Mouse (Mus musculus): ENCODE measurements at regions not wholly inside any gene's neighbourhood (a gene's known extent, or its start where the extent isn't known, plus 50 kb on each side); places are given as distances from the start of the nearest gene placed in this dataset.

DNA sequence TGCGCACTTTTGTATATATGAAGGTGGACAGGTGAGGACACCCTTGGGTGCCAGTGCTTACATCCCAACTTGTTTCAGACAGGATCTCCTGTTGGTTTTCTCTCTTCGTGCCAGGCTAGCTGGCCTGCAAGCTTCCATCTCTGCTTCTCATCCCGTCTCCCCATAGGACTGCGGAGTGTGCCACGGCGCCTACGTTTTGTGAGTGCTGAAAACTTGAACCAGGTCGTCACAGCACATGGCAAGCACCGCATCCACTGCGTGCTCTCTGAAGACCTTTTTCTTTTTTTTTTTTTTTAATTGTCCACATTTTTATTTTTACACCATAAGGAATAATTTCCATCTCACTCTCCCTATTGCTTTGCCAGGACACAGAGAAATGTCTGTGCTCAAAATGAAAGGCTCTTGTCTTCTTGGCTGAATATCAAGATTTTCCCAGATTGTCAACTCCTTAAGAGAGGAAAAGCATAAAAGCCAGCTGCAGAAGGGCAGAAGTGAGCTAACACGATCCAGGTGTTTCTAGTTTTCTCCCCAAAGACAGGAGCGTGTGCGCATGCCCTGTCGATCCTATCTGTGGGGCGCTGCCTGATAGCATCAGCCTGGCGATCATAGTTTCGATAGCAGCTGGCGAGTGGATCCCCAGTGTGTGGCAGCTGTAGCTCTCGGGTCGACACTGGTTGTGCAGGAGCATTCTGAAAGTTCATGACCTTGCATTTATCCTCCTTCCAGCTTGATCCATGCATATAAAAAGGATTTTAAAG lies 326.4 kb upstream of the Ddhd1 start:
- no peak for DNase-seq (ENCODE audit: extremely low spot score)

DNA sequence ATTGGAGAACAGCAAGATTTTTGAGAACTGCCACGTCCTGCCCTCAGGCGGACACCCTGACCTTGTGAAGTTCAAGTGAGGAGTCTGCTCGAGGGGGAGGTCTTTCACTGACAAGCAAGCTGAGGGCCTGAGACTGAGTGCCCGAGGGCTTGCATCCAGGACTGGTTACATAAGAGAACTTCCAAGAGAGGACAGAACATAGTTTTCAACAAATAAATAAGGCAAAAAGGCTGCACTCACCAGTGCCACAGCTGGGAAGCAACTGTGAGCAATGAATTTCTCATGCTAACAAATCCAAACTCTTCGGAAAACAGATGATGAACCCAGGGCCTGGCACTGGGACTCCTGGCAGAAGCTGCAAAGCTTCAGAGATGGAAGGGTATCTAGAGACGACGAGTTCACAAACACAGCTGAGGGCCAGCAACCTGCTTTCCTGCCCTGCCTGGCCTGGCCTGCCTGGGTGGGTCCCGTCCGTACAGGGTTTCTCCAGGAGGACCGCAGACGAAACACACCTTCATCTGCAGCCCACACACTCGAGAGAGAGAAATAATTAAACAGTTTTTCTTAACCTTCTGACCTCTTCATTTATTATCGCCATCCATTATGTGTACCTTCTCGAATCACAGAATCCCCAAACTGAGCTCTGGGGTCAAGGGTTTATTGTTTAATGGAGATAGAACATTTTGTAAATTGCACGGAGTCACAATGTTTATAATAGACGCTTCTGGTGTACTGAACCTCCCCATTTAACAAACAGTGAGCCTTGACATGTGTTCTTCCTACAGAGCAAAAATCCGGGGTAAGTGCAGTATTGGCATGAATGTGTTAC lies 334.3 kb upstream of the Ddhd1 start:
- DNase-seq (ENCODE audit: extremely low spot score): peak; percentile 7

DNA sequence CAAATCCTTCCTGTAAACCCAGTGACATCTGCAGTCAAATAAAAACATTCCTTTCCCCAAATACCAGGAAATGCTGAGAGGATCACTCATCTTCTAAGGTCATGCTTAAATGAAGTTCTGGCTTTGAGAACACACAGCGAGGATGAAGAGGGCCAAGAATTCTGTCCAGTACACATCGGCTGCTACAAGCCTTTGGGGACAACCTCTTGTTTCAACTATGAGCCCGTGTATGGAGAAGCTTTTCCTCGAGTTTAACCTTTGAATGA lies 334.9 kb upstream of the Ddhd1 start:
- no peak for DNase-seq (ENCODE audit: extremely low spot score)

DNA sequence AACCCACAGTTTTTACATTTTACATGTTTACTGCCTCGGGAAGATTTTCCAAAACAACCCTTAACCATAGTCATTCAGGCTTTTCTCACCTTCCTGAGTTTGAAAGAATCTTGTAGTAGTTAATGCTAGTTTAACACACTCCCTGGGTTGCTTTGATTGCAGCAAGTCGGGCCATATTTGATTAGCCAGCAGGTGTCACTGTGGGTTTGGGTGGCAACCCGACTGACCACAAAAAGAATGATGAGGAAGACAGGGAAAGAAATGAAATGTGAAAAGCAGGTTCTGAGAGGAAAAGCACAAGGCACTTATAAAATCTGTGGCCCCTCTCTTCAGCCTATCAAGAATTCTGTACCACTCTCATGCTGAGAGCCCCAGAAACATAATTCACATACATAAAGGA lies 335.7 kb upstream of the Ddhd1 start:
- DNase-seq (ENCODE audit: extremely low spot score): peak; percentile 73

DNA sequence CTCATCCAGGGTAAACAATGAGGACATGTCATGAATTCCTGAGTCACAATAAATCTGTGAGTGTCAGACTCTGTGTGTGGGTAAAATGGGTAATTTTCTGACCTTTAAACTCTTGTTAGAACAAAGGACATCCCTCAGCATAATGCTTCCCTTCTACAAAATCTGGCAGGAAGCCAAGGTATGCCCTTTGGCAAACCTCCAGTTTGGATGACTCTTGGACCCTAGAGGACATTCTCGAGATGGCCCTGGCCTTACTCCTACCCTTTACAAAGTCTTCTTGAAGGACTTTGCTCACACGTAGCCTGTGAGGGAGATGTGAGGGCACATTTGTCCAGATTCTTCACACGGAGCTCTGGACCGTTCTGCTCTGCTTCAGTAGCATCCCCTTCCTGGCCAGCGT lies 338.8 kb upstream of the Ddhd1 start:
- no peak for DNase-seq (ENCODE audit: extremely low spot score)

DNA sequence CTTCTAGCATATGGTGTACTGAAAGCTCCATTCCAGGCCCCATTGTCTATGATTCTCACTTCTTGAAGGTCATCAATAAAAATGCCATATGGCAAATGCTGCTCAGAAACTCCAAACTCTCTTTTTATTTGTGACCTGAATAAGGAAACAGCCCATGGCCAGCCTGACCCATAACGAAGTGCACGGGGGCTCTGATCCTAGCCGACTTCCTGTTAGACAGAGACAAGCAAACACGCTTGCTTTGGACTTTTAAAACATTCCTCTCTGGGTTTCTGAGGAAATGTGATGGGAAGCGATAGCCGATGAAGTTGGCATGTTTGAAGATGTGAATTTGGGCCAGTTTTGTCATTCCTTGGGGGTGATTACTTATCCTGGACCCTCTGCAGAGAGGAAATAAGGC lies 346.1 kb upstream of the Ddhd1 start:
- no peak for DNase-seq (ENCODE audit: extremely low spot score)

DNA sequence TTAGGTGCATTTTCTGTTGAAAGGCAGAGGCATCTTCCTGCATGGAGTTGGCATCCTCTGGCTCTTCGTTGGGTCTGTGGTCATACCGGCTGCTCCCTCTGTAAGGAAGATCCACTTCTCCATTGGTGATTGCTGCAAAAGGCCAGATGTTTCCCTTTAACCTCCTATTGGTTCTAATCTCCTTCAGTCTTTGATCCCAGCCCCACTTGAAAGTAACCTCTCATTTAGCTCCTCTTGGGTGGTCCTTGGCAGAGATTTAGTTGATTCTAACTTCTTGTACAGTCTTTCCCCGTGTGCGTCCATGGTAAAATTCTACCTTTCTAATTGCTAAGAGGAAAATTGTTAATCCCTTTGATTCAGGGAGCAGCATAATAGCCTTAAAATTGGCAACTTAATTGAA lies 347.4 kb upstream of the Ddhd1 start:
- no peak for DNase-seq (ENCODE audit: extremely low spot score)

DNA sequence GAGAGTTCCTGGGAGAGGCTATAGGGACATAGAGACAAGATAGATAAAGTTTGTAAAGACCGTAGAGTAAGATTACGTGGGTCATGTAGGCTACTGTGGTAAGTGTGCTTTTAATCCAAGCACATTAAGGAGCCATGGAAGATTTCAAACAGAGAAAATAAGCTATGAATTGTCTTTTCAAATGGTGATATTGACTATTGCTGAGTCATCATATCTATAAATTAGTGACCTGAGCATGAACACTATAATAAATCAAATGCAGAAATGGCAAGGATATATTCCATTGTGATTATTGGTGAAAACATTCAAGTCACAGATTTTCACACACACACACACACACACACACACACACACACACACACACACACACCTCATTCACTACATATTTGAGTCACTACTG lies 355.3 kb upstream of the Ddhd1 start:
- DNase-seq (ENCODE audit: extremely low spot score): no peak

DNA sequence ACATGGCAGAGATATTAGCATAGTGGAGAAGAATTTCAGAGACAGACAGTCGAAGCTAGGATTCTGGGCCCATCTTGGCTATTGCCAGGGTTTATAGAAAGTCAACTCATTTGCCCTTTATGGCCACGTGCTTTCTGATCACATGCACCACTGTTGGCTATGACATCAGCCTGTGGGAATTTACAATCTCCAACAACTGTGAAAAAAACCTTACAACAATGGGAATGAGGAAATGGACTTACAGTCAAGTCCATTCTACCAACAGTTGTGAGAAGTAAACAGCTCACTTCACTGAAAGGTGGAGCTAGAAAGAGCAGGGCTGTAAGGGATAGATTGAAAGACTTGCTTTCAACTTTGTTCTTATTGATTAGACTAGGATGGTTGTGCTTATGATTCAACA lies 356.1 kb upstream of the Ddhd1 start:
- no peak for DNase-seq (ENCODE audit: extremely low spot score)

DNA sequence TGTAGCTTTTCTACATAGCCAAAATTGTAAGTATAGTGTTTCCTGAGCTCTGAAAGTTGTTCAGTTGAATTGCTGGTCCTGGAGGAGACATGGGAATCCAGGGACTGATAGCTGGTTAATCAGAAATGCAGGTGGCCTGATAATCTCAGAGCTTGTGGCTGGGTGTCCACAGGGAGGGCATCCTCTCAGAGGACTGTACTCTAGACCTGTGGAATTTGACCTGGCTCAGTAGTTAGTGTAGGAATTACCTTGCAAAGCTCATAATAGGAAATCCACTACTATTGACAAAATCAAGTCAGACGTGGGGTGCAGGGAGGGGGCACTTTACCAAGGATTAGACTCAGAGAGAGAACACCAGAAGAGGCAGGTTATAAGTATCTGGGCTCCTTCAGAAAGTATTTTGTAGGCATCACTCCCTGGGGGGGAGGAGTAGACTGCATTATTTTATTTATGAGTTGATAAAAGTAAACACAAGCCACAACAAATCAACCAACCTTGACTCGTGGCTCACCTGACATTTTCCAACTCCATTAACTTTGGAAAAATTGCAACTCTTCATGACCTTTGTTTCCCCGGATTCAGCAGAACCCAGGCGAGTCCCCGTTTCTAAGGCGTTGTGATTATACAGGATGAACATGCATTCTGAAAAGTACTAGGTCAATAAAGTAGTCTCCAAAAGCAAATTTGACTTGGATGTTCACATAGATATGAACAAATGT lies 357.9 kb upstream of the Ddhd1 start:
- DNase-seq (ENCODE audit: extremely low spot score): no peak

DNA sequence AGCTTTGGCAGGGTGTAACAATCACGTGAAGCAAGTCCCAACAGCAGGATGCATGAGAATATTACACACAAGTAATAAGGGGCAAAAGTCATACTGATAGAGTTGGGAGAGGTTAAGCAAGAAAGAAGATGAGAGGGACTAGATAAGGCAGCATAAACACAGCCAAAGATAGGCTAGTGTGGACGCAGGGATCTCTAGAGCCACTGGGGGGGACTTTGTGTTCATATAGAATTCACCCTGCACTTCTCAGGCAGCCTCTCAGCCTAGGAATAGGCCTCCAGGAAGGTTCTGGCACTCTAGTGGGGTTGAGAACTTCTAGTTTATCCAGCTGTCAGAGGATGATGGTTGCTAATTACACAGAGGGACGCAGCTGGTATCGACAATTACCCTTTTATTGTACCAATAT lies 358.8 kb upstream of the Ddhd1 start:
- no peak for DNase-seq (ENCODE audit: extremely low spot score)

DNA sequence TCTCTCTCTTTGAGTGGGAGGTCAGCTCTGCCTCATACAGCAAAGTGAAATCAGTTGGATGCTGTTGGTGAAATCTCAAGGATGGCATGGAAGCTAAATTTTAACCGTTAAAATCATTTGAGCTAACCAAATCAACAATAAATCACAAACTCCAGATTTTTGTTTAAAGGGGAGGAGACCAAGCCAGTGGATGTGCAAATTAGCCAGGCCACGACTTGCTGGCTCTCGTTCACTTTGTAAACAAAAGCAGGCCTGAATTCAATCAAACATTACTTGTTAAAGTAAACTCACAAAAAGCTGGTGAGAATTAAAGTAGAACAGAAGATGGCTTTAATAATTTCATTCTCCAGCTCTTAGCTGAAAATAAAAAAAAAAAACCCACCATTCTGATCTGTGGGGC lies 359.3 kb upstream of the Ddhd1 start:
- DNase-seq (ENCODE audit: extremely low spot score): no peak

DNA sequence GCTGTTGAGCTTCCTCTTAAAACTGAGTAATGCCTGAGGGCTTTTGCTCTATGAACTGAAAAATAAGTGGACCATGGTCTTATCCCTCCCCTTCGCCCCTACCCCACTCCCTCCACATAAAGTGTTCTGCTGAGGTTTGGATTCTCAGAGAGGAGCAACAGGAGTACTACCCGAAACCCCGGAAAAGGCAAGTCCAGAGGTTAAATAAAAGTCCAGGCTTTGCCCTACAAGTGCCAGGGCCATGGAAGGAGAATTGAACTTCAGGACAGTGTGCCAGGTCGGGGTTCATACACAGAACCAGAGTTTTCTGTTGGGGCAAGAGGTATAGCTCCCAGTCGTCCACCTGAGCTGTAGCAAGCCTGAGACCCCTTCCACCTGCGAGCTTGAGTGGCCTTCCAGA lies 360.0 kb upstream of the Ddhd1 start:
- no peak for DNase-seq (ENCODE audit: extremely low spot score)

DNA sequence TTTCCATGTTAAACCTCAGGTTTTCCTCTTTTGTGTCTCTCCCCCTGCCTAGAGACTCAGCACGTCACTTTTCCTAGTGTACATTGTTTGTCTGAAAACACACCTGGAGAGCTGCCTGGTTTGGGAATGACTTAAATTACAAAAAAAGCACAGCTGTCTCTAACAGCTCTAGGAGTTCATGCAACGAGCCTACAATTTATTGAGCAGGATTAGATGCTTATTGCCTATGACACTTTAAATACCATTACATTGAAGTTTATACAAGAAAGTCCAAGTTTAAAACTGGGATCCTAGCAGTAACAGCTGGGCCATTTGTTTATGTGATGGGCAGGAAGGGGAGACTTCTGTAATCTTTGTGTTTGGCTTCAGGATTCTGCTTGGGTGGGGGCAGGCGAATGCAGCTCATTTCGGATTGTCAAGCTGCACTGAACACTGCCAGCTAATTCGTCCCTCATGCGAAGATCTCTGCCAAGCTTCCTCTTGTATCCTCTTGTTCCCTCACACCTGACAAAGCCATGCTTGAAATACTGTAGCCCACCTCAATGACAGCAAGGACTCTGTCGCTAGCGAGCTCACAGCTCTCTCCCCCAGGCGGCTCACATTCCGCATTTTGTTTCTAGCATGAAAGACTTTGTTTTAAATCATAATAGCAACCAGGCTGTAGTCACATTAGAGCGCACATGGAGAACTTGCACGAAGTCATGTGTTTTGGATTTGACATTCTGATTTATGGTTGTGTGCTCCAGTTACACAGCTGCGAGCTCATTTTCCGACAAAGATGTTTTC lies 359.8 kb upstream of the Gm15217 start:
- DNase-seq (ENCODE audit: extremely low spot score): no peak

DNA sequence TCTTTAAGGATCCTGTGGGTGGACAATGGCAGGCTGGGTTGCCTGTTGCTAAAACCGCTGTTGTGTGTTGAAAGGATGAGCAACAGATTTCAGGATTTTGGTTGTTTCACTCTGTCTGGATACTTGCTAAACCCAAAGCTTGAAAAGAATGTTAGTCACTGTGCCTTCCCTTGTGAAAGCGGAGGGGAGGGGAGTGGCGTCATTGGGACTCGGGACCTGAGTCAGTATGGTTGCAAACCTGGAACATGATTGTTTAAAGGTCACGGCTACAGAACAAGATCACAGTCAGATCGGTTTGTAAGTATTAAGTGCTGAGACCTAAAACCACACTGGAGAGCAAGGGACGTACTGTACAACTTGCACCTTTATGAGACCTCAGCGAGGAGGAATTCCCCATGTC lies 344.9 kb upstream of the Gm15217 start:
- no peak for DNase-seq (ENCODE audit: extremely low spot score)

DNA sequence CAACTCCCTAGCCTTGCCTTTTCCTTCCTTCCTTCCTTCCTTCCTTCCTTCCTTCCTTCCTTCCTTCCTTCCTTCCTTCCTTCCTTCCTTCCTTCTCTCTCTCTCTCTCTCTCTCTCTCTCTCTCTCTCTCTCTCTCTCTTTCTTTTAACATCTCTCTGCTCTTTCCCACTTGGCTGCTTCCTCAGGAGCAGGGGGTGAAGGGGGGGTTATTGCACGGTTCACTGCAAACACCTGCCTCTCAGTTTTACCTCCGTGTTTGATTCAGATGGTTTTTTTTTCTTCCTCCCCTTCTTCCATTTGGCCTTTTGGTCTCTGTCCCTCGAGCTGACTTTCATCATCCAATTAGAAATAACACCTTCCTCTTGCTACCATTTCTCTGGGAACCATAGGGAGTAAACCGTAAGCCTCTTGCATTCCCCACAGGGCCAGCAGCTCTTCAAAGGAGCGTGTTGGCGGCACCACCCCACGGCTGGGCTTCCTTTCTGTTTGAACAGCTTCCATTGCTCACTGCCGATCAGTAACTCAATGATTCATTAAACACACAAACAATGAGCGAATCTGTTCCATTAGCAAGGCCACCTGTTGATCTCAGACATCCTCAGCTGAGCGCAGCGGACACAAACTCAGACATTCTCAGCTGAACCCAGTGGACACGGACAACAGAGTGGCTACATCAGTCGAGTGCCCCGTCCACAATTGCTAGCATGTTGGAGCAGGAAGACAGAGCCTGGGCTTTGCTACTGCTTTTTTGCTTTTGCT lies 318.4 kb upstream of the Gm15217 start:
- DNase-seq (ENCODE audit: extremely low spot score): peak; percentile 30

DNA sequence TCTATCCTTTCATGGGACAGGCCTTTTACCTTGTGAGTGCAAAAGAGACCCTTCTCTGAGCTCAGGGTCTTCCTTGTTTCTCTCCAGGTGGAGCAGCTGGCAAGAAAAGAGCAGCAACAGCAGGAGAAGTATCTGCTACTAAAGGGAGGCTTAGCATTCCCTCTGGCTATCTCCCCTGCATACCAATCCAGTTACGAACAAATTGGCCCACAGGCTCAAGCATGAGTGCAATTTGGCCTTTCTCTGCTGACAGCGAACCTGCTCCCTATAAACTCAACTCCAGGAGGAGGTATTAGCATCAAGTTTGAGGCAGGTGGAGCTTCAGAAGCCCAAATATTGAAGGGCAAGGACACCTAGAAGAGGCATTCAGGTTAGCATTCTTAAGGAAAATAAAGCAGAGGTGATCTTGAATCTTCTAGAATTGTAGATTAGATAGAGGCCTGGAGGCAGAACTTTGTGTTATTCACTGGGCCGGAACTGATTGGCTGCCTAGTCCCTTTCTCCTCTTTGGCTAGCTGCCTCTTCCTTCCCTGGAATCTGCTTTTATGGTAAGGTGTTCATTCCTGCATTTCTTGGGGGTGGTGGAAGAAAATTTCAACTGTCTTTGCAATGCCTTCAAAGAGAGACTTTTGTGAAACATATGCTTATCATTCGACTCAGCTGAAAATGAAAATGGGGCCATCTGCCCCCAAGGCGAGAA lies 312.0 kb upstream of the Gm15217 start:
- DNase-seq (ENCODE audit: extremely low spot score): no peak

DNA sequence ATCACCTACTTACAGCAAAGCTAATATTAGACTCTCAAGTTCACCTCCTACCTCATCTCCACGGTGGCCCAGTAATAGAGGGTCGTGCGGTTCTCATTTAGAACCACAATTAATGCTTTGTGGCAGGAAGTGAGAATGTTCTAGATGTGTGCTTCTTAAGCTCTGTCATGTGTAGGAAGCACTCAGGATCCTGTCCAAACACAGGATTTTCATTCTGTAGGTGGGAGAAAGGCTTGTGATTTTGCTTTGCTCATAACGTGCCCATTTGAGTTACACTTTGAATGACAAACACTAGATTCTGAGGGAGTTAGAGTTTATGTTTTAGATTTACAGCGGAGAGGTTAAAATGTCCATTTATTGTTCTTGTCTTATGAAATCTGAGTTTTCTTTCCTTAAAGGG lies 308.0 kb upstream of the Gm15217 start:
- no peak for DNase-seq (ENCODE audit: extremely low spot score)

DNA sequence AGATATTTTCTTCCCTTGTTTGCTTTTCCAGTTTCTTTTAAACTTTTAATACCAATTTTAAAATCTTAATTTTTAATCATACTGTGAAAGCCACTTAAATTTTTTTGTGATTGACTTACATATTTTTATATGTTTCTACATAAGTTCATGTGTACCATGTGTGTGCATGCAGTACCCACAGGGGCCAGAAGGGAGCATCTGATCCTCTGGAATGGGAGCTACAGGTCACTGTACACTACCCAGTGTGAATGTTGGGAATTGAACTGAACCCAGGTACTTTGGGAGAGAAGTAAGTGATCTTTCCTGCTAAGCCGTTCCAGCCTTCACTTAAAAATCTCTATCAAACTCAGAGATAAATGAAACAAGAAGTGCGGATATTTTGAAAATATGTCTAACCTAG lies 302.5 kb upstream of the Gm15217 start:
- DNase-seq (ENCODE audit: extremely low spot score): no peak

DNA sequence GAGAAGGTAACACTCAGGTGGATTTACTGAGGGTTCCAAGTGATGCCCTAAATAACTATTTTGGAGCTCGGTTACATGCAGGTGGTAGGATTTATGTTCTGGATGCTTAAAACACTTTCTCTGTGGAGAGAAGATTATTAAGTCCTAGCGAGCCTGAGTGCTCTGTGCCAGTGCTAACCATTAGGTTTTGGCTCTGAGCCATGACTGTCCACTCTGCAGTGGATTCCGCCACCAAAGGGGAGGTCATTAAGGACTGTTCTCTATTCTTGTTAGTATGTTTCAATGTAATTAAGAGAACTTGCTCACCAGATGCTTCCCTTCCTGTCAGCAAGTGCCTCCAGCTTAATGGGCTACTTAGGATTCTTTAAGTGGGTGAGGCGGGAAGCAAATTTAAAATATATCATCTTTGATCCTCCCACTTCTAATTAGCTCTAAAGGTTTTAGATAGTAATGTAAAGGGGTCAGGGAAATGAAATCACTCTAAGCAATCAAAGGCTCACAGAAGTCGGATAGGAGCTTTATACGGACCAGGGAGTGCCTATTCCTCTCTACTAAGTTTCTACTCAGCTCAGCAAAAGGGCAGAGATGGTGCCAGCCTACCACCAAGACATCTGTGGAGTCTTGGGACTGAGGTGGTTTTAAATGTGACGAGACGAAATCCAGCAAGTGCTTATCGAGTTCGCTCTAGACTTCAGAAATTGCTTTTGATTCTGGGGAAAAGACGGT lies 301.6 kb upstream of the Gm15217 start:
- DNase-seq (ENCODE audit: extremely low spot score): no peak

Data from embryo, embryonic 9.5 days (tissue).